Mouse (Mus musculus) ES-Bruce4 (cell line): ENCODE measurements around the gene Rpl28. TPM values are rescaled to one million over a fixed set of nuclear protein-coding genes. Genes with fewer than 3 reads are reported as not detected.
"Not testable (repeated sequence)": the region's sequence is repeated elsewhere in the genome, so short reads cannot be mapped to it uniquely, and the experiment has no call there.

ENCODE experiments used
- H3K27ac ChIP-seq: 2 replicates; pipeline ENCODE4 v1.5.1; 2012; ENCODE audit warnings: low read length, inconsistent platforms; ENCODE audit not compliant: insufficient read depth
- H3K27me3 ChIP-seq: 2 replicates; pipeline ENCODE4 v1.6.1; 2012; ENCODE audit warnings: mild to moderate bottlenecking, low read length, inconsistent platforms; ENCODE audit not compliant: control insufficient read depth, poor library complexity, insufficient read depth, severe bottlenecking
- H3K36me3 ChIP-seq: 2 replicates; pipeline ENCODE4 v1.6.1; 2012; ENCODE audit warnings: inconsistent platforms, mild to moderate bottlenecking, low read length, moderate library complexity; ENCODE audit not compliant: control insufficient read depth, poor library complexity, insufficient read depth, severe bottlenecking
- H3K4me1 ChIP-seq: one replicate; pipeline ENCODE4 v1.8.1; 2011; ENCODE audit warnings: low read length; ENCODE audit not compliant: control insufficient read depth, insufficient read depth
- H3K4me3 ChIP-seq: 2 replicates; pipeline ENCODE4 v1.5.1; 2011; ENCODE audit warnings: low read depth, mild to moderate bottlenecking, low read length
- H3K9ac ChIP-seq: 2 replicates; pipeline ENCODE4 v1.6.1; 2012; ENCODE audit warnings: low read depth, mild to moderate bottlenecking, inconsistent platforms; ENCODE audit not compliant: poor library complexity, severe bottlenecking
- H3K9me3 ChIP-seq: replicated peaks from 2 replicates; pipeline ENCODE4 v1.6.1; 2012; ENCODE audit warnings: mild to moderate bottlenecking, low read length, inconsistent platforms; ENCODE audit not compliant: control insufficient read depth, poor library complexity, insufficient read depth, severe bottlenecking
- CTCF ChIP-seq: IDR thresholded peaks from one replicate; pipeline ENCODE4 v1.8.1; 2011; ENCODE audit warnings: low read depth, low read length
- EP300 ChIP-seq: IDR thresholded peaks from 2 replicates; pipeline ENCODE4 v1.6.1; 2011; ENCODE audit warnings: low read depth, low read length; ENCODE audit not compliant: insufficient read depth
- POLR2A ChIP-seq: IDR thresholded peaks from one replicate; pipeline ENCODE4 v1.8.1; 2011; ENCODE audit warnings: low read length; ENCODE audit not compliant: insufficient read depth
- polyA plus RNA-seq: library from polyadenylated mRNA; stranded (reverse); fragments of >200 nt; gene quantifications from 2 replicates; pipeline ENCODE4 v1.2.4, GENCODE M21; 2011; ENCODE audit warnings: low read depth; ENCODE audit not compliant: missing spikeins, insufficient read depth, insufficient read length

Rpl28 gene
- polyA plus RNA-seq, 1 experiment = 969 TPM

DNA sequence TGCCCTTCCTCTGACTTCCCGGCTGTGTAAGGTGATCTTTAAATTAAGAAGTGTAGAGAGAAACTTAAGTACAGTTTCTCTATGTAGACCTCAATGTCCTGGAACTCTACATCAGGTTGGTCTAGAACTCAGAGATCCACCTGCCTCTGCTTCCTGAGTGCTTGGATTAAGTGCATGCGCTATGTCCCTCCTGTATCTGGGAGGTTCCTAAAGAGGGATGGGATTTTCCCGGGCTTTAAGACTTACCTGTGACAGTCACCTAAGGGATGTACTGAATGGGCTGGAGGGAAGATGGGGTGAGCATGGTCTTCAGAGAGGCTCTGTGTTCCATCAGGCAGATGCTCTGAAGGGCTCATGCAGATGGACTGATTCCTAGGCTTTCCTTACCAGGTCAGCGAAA is 1.0 kb downstream of the Rpl28 start:
- Histone ChIP-seq H3K4me1 (no peaks in the 10 kb centered on the region), H3K9ac (peak overlapping the region; percentile 98), H3K9me3 (no peaks in the 10 kb centered on the region), H3K36me3 (peaks cover 45% of the 10 kb centered on the region), H3K27ac (peak overlapping the region; percentile 39), H3K27me3 (no peaks in the 10 kb centered on the region), H3K4me3 (peak overlapping the region; percentile 99)
- TF ChIP-seq POLR2A (no peak), EP300 (no peak), CTCF (no peak)

GRCm38 (mm10) chr7:4794631-4795168 is 2.0 kb downstream of the Rpl28 start:
- Histone ChIP-seq H3K4me1 (no peaks in the 10 kb centered on the region), H3K27me3 (no peaks in the 10 kb centered on the region), H3K4me3 (peak overlapping the region; percentile 99), H3K9me3 (no peaks in the 10 kb centered on the region), H3K27ac (peak overlapping the region; percentile 39; the same call in 1 of the 2 replicates), H3K36me3 (peaks cover 45% of the 10 kb centered on the region), H3K9ac (peak overlapping the region; percentile 98)
- no peak for TF ChIP-seq CTCF
- TF ChIP-seq EP300 = no peak
- TF ChIP-seq POLR2A = no peak

GRCm38 (mm10) chr7:4795767-4796433 is 3.2 kb downstream of the Rpl28 start:
- Histone ChIP-seq H3K36me3 (peaks cover 45% of the 10 kb centered on the region), H3K9me3 (no peaks in the 10 kb centered on the region), H3K4me3 (no peak overlapping the region), H3K27me3 (no peaks in the 10 kb centered on the region), H3K9ac (no peak overlapping the region), H3K27ac (peak overlapping the region; percentile 29; the same call in 1 of the 2 replicates), H3K4me1 (no peaks in the 10 kb centered on the region)
- TF ChIP-seq CTCF (peak; percentile 24), EP300 (no peak)

DNA sequence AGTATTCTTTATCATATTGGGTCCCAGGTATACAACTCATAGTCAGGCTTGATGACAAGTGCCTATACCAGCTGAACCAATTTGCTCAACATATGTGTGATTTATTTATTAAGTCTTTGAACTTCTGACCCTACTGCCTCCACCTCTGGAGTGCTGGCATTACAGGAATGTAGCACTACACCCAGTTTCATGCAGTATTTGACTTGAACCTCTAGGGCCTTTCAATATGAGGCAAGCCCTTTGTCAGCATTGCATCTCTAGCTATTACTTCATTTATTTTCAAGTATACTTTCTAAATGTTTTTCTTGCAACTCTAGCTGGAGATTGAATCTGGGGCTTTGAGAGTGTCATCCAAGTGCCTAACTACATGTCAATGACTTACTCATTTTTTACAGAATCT is 9.6 kb downstream of the Rpl28 start:
- TF ChIP-seq CTCF = no peak
- no peak for TF ChIP-seq EP300
- TF ChIP-seq POLR2A = no peak
- peaks cover 42% of the 10 kb centered on the region for H3K36me3 ChIP-seq
- no peak overlapping the region for H3K9ac ChIP-seq
- H3K4me1 ChIP-seq = no peaks in the 10 kb centered on the region
- no peaks in the 10 kb centered on the region for H3K27me3 ChIP-seq
- H3K9me3 ChIP-seq = no peaks in the 10 kb centered on the region
- no peak overlapping the region for H3K4me3 ChIP-seq
- no peak overlapping the region for H3K27ac ChIP-seq

DNA sequence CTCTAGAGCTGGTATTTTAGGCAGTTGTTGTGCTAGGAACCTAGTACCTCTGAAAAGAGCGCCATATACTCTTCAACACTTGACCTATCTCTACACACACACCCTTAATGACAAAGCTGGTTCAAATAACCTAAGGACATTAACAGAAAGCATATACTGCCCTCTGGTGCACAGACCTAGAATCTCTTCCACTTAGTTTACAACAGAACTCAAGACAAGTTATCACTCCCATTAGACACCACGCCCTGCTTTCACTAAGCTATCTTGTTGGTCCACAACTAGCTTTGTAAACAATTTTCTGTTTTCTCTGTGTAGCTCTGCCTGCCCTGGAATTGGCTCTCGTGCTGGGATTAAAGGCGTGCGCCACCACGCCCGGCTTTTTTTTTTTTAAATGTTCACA is 14.0 kb downstream of the Rpl28 start:
- Histone ChIP-seq H3K9me3 (no peaks in the 10 kb centered on the region), H3K27me3 (no peaks in the 10 kb centered on the region), H3K27ac (no peak overlapping the region; the same call in 1 of the 2 replicates), H3K9ac (no peak overlapping the region), H3K4me1 (no peaks in the 10 kb centered on the region), H3K4me3 (no peak overlapping the region), H3K36me3 (peaks cover 68% of the 10 kb centered on the region)
- TF ChIP-seq CTCF (no peak), EP300 (no peak), POLR2A (no peak)

- H3K36me3 ChIP-seq = peaks cover 48% of the 10 kb centered on the region
- H3K27ac ChIP-seq, H3K4me1 ChIP-seq, H3K9me3 ChIP-seq, H3K27me3 ChIP-seq: not testable (repeated sequence)
- peak overlapping the region; percentile 100 for H3K9ac ChIP-seq
- peak overlapping the region; percentile 82 for H3K4me3 ChIP-seq
Measured at GRCm38 (mm10) chr7:4811131-4811530, 18.5 kb downstream of the Rpl28 start.
